Comparison of ENCODE assay signal across 17 mouse cellular contexts in genomic region chr2:28616874-28617273, GRCm38 (mm10). TPM values are rescaled to one million over a fixed set of nuclear protein-coding genes. Genes with fewer than 3 reads are reported as not detected.
DNase-seq lines count a peak whose midpoint lies in the region; ATAC-seq and TF ChIP-seq lines count a peak whose summit lies in the region.
"Had no signal": no experiment of that assay in that cellular context is flagged by ENCODE, and none has a peak within 500 bp of the region (broad histone marks: within the 10 kb centered on the region; RNA-seq: fewer than 3 reads in every experiment).

No protein-coding gene starts in this region.

- H3K4me3 ChIP-seq in heart, embryonic 12.5 days: no peak overlapping the region
- no peak overlapping the region for H3K4me3 ChIP-seq in stomach, embryonic 14.5 days (ENCODE audit: low read depth, low read length)
- no peak overlapping the region for H3K4me3 ChIP-seq in stomach, postnatal 0 days (ENCODE audit: low read depth, low read length)
- H3K4me3 ChIP-seq in liver, embryonic 15.5 days (replicated peaks): peak overlapping the region; percentile 80
- H3K4me3 ChIP-seq: limb, embryonic 12.5 days had no signal

- 24% methylated on average over 9 of the region's 9 CpGs for WGBS in heart, embryonic 12.5 days
- 80% methylated on average over 9 of the region's 9 CpGs for WGBS in stomach, embryonic 14.5 days
- 71% methylated on average over 9 of the region's 9 CpGs for WGBS in stomach, postnatal 0 days
- 22% methylated on average over 9 of the region's 9 CpGs for WGBS in liver, embryonic 15.5 days (ENCODE audit: insufficient replicate concordance)

- peaks cover 34% of the 10 kb centered on the region for H3K27me3 ChIP-seq in heart, embryonic 12.5 days (replicated peaks)
- H3K27me3 ChIP-seq in stomach, embryonic 14.5 days (ENCODE audit: control insufficient read depth, insufficient read depth, low read length): no peaks in the 10 kb centered on the region
- no peaks in the 10 kb centered on the region for H3K27me3 ChIP-seq in stomach, postnatal 0 days (ENCODE audit: control insufficient read depth, insufficient read depth, low read length)
- no peaks in the 10 kb centered on the region for H3K27me3 ChIP-seq in liver, embryonic 15.5 days

- TF ChIP-seq CTCF in stomach, postnatal 0 days (IDR thresholded peaks at IDR 0.05; ENCODE audit: low read depth): no peak

- no peaks in the 10 kb centered on the region for H3K36me3 ChIP-seq in heart, embryonic 12.5 days
- no peaks in the 10 kb centered on the region for H3K36me3 ChIP-seq in stomach, embryonic 14.5 days (ENCODE audit: control insufficient read depth, insufficient read depth, low read length)
- no peaks in the 10 kb centered on the region for H3K36me3 ChIP-seq in stomach, postnatal 0 days (ENCODE audit: control insufficient read depth, insufficient read depth, low read length)
- peaks cover 65% of the 10 kb centered on the region for H3K36me3 ChIP-seq in liver, embryonic 15.5 days (replicated peaks)
- H3K36me3 ChIP-seq: forebrain, embryonic 10.5 days; limb, embryonic 12.5 days had no signal

- peak overlapping the region; percentile 43 for H3K4me2 ChIP-seq in heart, embryonic 12.5 days
- H3K4me2 ChIP-seq in stomach, embryonic 14.5 days (replicated peaks; ENCODE audit: low read depth, low read length): no peak overlapping the region
- H3K4me2 ChIP-seq in stomach, postnatal 0 days (replicated peaks; ENCODE audit: low read depth): no peak overlapping the region
- peak overlapping the region; percentile 74 for H3K4me2 ChIP-seq in liver, embryonic 15.5 days
- H3K4me2 ChIP-seq: limb, embryonic 12.5 days had no signal

- H3K4me1 ChIP-seq in heart, embryonic 12.5 days (replicated peaks): peaks cover 20% of the 10 kb centered on the region
- no peaks in the 10 kb centered on the region for H3K4me1 ChIP-seq in stomach, embryonic 14.5 days (ENCODE audit: control insufficient read depth, insufficient read depth, low read length)
- no peaks in the 10 kb centered on the region for H3K4me1 ChIP-seq in stomach, postnatal 0 days (replicated peaks; ENCODE audit: control insufficient read depth, insufficient read depth)
- peaks cover 82% of the 10 kb centered on the region for H3K4me1 ChIP-seq in liver, embryonic 15.5 days (replicated peaks)
- H3K4me1 ChIP-seq: limb, embryonic 12.5 days had no signal

- peak overlapping the region; percentile 53; the same call in 1 of the 2 replicates for H3K27ac ChIP-seq in heart, embryonic 12.5 days (ENCODE audit: poor library complexity, severe bottlenecking)
- no peak overlapping the region for H3K27ac ChIP-seq in stomach, embryonic 14.5 days (ENCODE audit: low read length)
- no peak overlapping the region for H3K27ac ChIP-seq in stomach, postnatal 0 days (replicated peaks)
- peak overlapping the region; percentile 97 for H3K27ac ChIP-seq in liver, embryonic 15.5 days (replicated peaks)
- H3K27ac ChIP-seq: hindbrain, postnatal 0 days; kidney, postnatal 0 days; limb, embryonic 12.5 days had no signal

- no peak for DNase-seq in heart, postnatal 36 days
- no peak for DNase-seq in stomach, postnatal 0 days (ENCODE audit: low spot score)
- no peak for DNase-seq in urinary bladder, postnatal 4 days (ENCODE audit: low spot score in 2 of 2)
- no peak for DNase-seq in left cerebral cortex, postnatal 4 days
- DNase-seq: cerebellum, adult 9-10 months; heart, adult 11 months; layer of hippocampus, postnatal 36 days; lung, postnatal 14 days had no signal

- intact Hi-C loops in heart, postnatal 36 days (cut with DNase I): no loop called here
- intact Hi-C loops in left cerebral cortex, postnatal 4 days (cut with DNase I): no loop called here

- TF ChIP-seq EP300 in stomach, postnatal 0 days (optimal IDR thresholded peaks at IDR 0.05): no peak

- peak overlapping the region; percentile 51; the same call in 1 of the 2 replicates for H3K9ac ChIP-seq in heart, embryonic 12.5 days
- no peak overlapping the region for H3K9ac ChIP-seq in stomach, embryonic 14.5 days (replicated peaks; ENCODE audit: low read depth, low read length)
- no peak overlapping the region for H3K9ac ChIP-seq in stomach, postnatal 0 days (ENCODE audit: low read length)
- peak overlapping the region; percentile 79 for H3K9ac ChIP-seq in liver, embryonic 15.5 days
- H3K9ac ChIP-seq: limb, embryonic 12.5 days had no signal

- no peaks in the 10 kb centered on the region for H3K9me3 ChIP-seq in heart, embryonic 12.5 days (replicated peaks)
- H3K9me3 ChIP-seq in stomach, embryonic 14.5 days (ENCODE audit: control insufficient read depth, low read depth, low read length): no peaks in the 10 kb centered on the region
- no peaks in the 10 kb centered on the region for H3K9me3 ChIP-seq in stomach, postnatal 0 days (ENCODE audit: control insufficient read depth, low read length)
- H3K9me3 ChIP-seq in liver, embryonic 15.5 days (replicated peaks): no peaks in the 10 kb centered on the region
- H3K9me3 ChIP-seq: forebrain, embryonic 10.5 days; limb, embryonic 12.5 days had no signal

- ATAC-seq in heart, embryonic 12.5 days (ENCODE audit: insufficient number of reproducible peaks, low FRiP score): peak; percentile 60
- peak; percentile 51; the same call in 1 of the 2 replicates for ATAC-seq in stomach, embryonic 14.5 days (ENCODE audit: insufficient number of reproducible peaks, insufficient read depth, low FRiP score, low read depth)
- no peak for ATAC-seq in stomach, postnatal 0 days (ENCODE audit: low FRiP score, low TSS enrichment)
- ATAC-seq in liver, embryonic 15.5 days (ENCODE audit: insufficient read depth): peak; percentile 87
- ATAC-seq in frontal cortex, adult (ENCODE audit: low TSS enrichment): no peak
- ATAC-seq: hindbrain, postnatal 0 days had no signal

RNA-seq across cellular contexts. Expression of gene Gfi1b, which starts 4.9 kb away (rescaled TPM):
- 3.9 and 5.6 TPM in 2 replicates for polyA plus RNA-seq in heart, embryonic 12.5 days (2016; fragmentation: Nextera tagmentation; extraction: Ambion mirVana)
- total RNA-seq in heart, postnatal 36 days (2021): not detected
- 0.55 and 0.56 TPM in 2 replicates for polyA plus RNA-seq in stomach, embryonic 14.5 days (2014; fragmentation: Nextera tagmentation; extraction: Ambion mirVana)
- 0.07 and 0.40 TPM in 2 replicates for polyA plus RNA-seq in stomach, postnatal 0 days (2015; fragmentation: Nextera tagmentation; extraction: Ambion mirVana)
- 88.2 and 91.9 TPM in 2 replicates for polyA plus RNA-seq in liver, embryonic 15.5 days (2015; fragmentation: Nextera tagmentation; extraction: Ambion mirVana)
- total RNA-seq in left cerebral cortex, postnatal 4 days (2021): not detected
- total RNA-seq: hindbrain, postnatal 0 days; layer of hippocampus, postnatal 36 days had no signal
- polyA plus RNA-seq: hindbrain, postnatal 0 days had no signal

RNA-seq across cellular contexts. Expression of gene Tsc1, which starts 24.2 kb away (rescaled TPM):
- polyA plus RNA-seq in heart, embryonic 12.5 days (2016; fragmentation: Nextera tagmentation; extraction: Ambion mirVana): 16.7 and 17.6 TPM in 2 replicates
- total RNA-seq in heart, postnatal 36 days (2021): 10 to 100 TPM; 26.2 to 26.3 TPM
- 20.5 and 22.7 TPM in 2 replicates for polyA plus RNA-seq in stomach, embryonic 14.5 days (2014; fragmentation: Nextera tagmentation; extraction: Ambion mirVana)
- 4.9 and 5.1 TPM in 2 replicates for polyA plus RNA-seq in stomach, postnatal 0 days (2015; fragmentation: Nextera tagmentation; extraction: Ambion mirVana)
- 8.9 and 10.0 TPM in 2 replicates for polyA plus RNA-seq in liver, embryonic 15.5 days (2015; fragmentation: Nextera tagmentation; extraction: Ambion mirVana)
- total RNA-seq in left cerebral cortex, postnatal 4 days (2021): 10 to 100 TPM; 56.9 to 58.6 TPM

RNA-seq across cellular contexts. Expression of gene Gtf3c5, which starts 33.3 kb away (rescaled TPM):
- 32.5 and 34.2 TPM in 2 replicates for polyA plus RNA-seq in heart, embryonic 12.5 days (2016; fragmentation: Nextera tagmentation; extraction: Ambion mirVana)
- 10 to 100 TPM in 1 of 2 experiments, 1 to 10 TPM in 1; 9.6 to 11.5 TPM for total RNA-seq in heart, postnatal 36 days (2021)
- 29.0 and 30.5 TPM in 2 replicates for polyA plus RNA-seq in stomach, embryonic 14.5 days (2014; fragmentation: Nextera tagmentation; extraction: Ambion mirVana)
- polyA plus RNA-seq in stomach, postnatal 0 days (2015; fragmentation: Nextera tagmentation; extraction: Ambion mirVana): 13.1 and 14.0 TPM in 2 replicates
- polyA plus RNA-seq in liver, embryonic 15.5 days (2015; fragmentation: Nextera tagmentation; extraction: Ambion mirVana): 12.6 and 14.3 TPM in 2 replicates
- 10 to 100 TPM; 26.6 to 27.8 TPM for total RNA-seq in left cerebral cortex, postnatal 4 days (2021)

RNA-seq across cellular contexts. Expression of gene Cel, which starts 53.7 kb away (rescaled TPM):
- not detected in 2 replicates for polyA plus RNA-seq in heart, embryonic 12.5 days (2016; fragmentation: Nextera tagmentation; extraction: Ambion mirVana)
- not detected for total RNA-seq in heart, postnatal 36 days (2021)
- polyA plus RNA-seq in stomach, embryonic 14.5 days (2014; fragmentation: Nextera tagmentation; extraction: Ambion mirVana): 28.9 TPM in 1 of 2 replicates, not detected in the other
- polyA plus RNA-seq in stomach, postnatal 0 days (2015; fragmentation: Nextera tagmentation; extraction: Ambion mirVana): 2.0 and 3.3 TPM in 2 replicates
- polyA plus RNA-seq in liver, embryonic 15.5 days (2015; fragmentation: Nextera tagmentation; extraction: Ambion mirVana): 0.45 and 5.1 TPM in 2 replicates
- not detected for total RNA-seq in left cerebral cortex, postnatal 4 days (2021)
- total RNA-seq: hindbrain, postnatal 0 days; layer of hippocampus, postnatal 36 days; neutrophil, adult 5-6 weeks had no signal
- polyA plus RNA-seq: forebrain, embryonic 10.5 days; hindbrain, postnatal 0 days; kidney, postnatal 0 days; limb, embryonic 12.5 days had no signal

Comparison
In these comparisons a context has a peak if more than half of its experiments do, and no peak if none do; other contexts are left out.
1. ATAC-seq: peak in heart, embryonic 12.5 days (single experiment), stomach, embryonic 14.5 days (single experiment) and liver, embryonic 15.5 days (single experiment); none in stomach, postnatal 0 days (single experiment) and frontal cortex, adult (single experiment).
2. H3K27ac ChIP-seq: peak in heart, embryonic 12.5 days (single experiment) and liver, embryonic 15.5 days (single experiment); none in stomach, embryonic 14.5 days (single experiment) and stomach, postnatal 0 days (single experiment).
3. H3K4me2 ChIP-seq: peak in heart, embryonic 12.5 days (single experiment) and liver, embryonic 15.5 days (single experiment); none in stomach, embryonic 14.5 days (single experiment) and stomach, postnatal 0 days (single experiment).
4. H3K9ac ChIP-seq: peak in heart, embryonic 12.5 days (single experiment) and liver, embryonic 15.5 days (single experiment); none in stomach, embryonic 14.5 days (single experiment) and stomach, postnatal 0 days (single experiment).
5. RNA of gene Gfi1b, which starts 4.9 kb away (polyA plus RNA-seq): 88.2 to 91.9 TPM in liver, embryonic 15.5 days; 3.9 to 5.6 TPM in heart, embryonic 12.5 days, 0.55 to 0.56 TPM in stomach, embryonic 14.5 days and 0.07 to 0.40 TPM in stomach, postnatal 0 days; every median in the first group is over 10 times any median in the second.